Mouse (Mus musculus) midbrain, embryonic 14.5 days (tissue): ENCODE results near the gene Vrk1. TPM values are rescaled to one million over a fixed set of nuclear protein-coding genes. Genes with fewer than 3 reads are reported as not detected.

Experiments used
- ATAC-seq: fragments of 200-750 bp; cut with Nextera tagmentation; 2 replicates; pipeline ENCODE4 v1.8.0; 2017; ENCODE audit warnings: moderate number of reproducible peaks, moderate library complexity; ENCODE audit not compliant: low FRiP score, low TSS enrichment
- DNase-seq: peaks from one replicate; pipeline ENCODE4 v3.0.0-alpha.2; 2015
- H3K27ac ChIP-seq: fragments of 300-500 bp; sonication (generic); replicated peaks from 2 replicates; pipeline ENCODE4 v1.5.1; 2014; ENCODE audit warnings: mild to moderate bottlenecking, low read depth, low read length, moderate library complexity
- H3K27me3 ChIP-seq: fragments of 300-500 bp; sonication (generic); 2 replicates; pipeline ENCODE4 v1.6.1; 2014; ENCODE audit warnings: low read length, control low read depth, mixed read lengths; ENCODE audit not compliant: control insufficient read depth, insufficient read depth
- H3K36me3 ChIP-seq: fragments of 300-500 bp; sonication (generic); 2 replicates; pipeline ENCODE4 v1.6.1; 2014; ENCODE audit warnings: low read length, control low read depth; ENCODE audit not compliant: control insufficient read depth, insufficient read depth
- H3K4me1 ChIP-seq: fragments of 300-500 bp; sonication (generic); 2 replicates; pipeline ENCODE4 v1.6.1; 2014; ENCODE audit warnings: mild to moderate bottlenecking, antibody characterized with exemption, low read length, control low read depth; ENCODE audit not compliant: control insufficient read depth, insufficient read depth
- H3K4me2 ChIP-seq: fragments of 300-500 bp; sonication (generic); 2 replicates; pipeline ENCODE4 v1.6.1; 2014; ENCODE audit warnings: mild to moderate bottlenecking, low read length, moderate library complexity
- H3K4me3 ChIP-seq: fragments of 300-500 bp; sonication (generic); replicated peaks from 2 replicates; pipeline ENCODE4 v1.5.1; 2014; ENCODE audit warnings: low read depth, low read length
- H3K9ac ChIP-seq: fragments of 300-500 bp; sonication (generic); replicated peaks from 2 replicates; pipeline ENCODE4 v1.6.1; 2014; ENCODE audit warnings: mild to moderate bottlenecking, low read length, moderate library complexity
- H3K9me3 ChIP-seq: fragments of 300-500 bp; sonication (generic); 2 replicates; pipeline ENCODE4 v1.6.1; 2016; ENCODE audit warnings: low read length, control low read depth, mixed read lengths; ENCODE audit not compliant: control insufficient read depth
- WGBS: fragments of 180-500 bp; shearing (Covaris S2); extraction: QIAGEN DNeasy Blood & Tissue Kit; methylation state at CpG from one replicate; pipeline ENCODE4 v1.1.7; 2014; 5-methylcytosine and 5-hydroxymethylcytosine counted together
- polyA plus RNA-seq: library from polyadenylated mRNA; unstranded; fragments of >200 nt; fragmentation: Nextera tagmentation; extraction: Ambion mirVana; gene quantifications from 2 replicates; pipeline ENCODE4 v1.2.1, GENCODE M21; 2014

The Vrk1 gene
- polyA plus RNA-seq, 1 experiment from 2014 or later, result 42.3 TPM

GRCm38 (mm10) chr12:106009122-106009870, 732 bp upstream of the Vrk1 start:
- H3K4me3 ChIP-seq, result peak overlapping the region; percentile 81
- H3K4me2 ChIP-seq, result peak overlapping the region; percentile 91
- WGBS, result 83% methylated on average over 12 of the region's 12 CpGs
- DNase-seq (no peak), ATAC-seq (0 out of 2 replicates have a peak, but pooled peaks have one; percentile 3)
- no peaks in the 10 kb centered on the region for H3K9me3 ChIP-seq
- H3K27ac ChIP-seq, result no peak overlapping the region
- H3K4me1 ChIP-seq, result no peaks in the 10 kb centered on the region
- H3K36me3 ChIP-seq, result no peaks in the 10 kb centered on the region
- H3K27me3 ChIP-seq, result no peaks in the 10 kb centered on the region
- peak overlapping the region; percentile 65; the same call in 1 of the 2 replicates for H3K9ac ChIP-seq

GRCm38 (mm10) chr12:106012161-106012560, 2.1 kb downstream of the Vrk1 start:
- Histone ChIP-seq H3K9ac (no peak overlapping the region), H3K9me3 (no peaks in the 10 kb centered on the region), H3K36me3 (no peaks in the 10 kb centered on the region), H3K4me3 (no peak overlapping the region), H3K27ac (no peak overlapping the region), H3K27me3 (no peaks in the 10 kb centered on the region), H3K4me1 (no peaks in the 10 kb centered on the region), H3K4me2 (no peak overlapping the region)
- DNase-seq (no peak), ATAC-seq (no peak)
- 77% methylated on average over 2 of the region's 2 CpGs for WGBS

GRCm38 (mm10) chr12:106016265-106017012, 6.4 kb downstream of the Vrk1 start:
- WGBS, result 88% methylated on average over 12 of the region's 12 CpGs
- Histone ChIP-seq H3K36me3 (no peaks in the 10 kb centered on the region), H3K27ac (no peak overlapping the region), H3K4me2 (no peak overlapping the region), H3K4me3 (no peak overlapping the region), H3K27me3 (no peaks in the 10 kb centered on the region), H3K9me3 (no peaks in the 10 kb centered on the region), H3K9ac (no peak overlapping the region), H3K4me1 (no peaks in the 10 kb centered on the region)
- DNase-seq (no peak), ATAC-seq (no peak)

- no peaks in the 10 kb centered on the region for H3K9me3 ChIP-seq
- H3K4me3 ChIP-seq, result no peak overlapping the region
- ATAC-seq, result no peak
- 81% methylated on average over 4 of the region's 4 CpGs for WGBS
- H3K36me3 ChIP-seq, result no peaks in the 10 kb centered on the region
- no peak overlapping the region for H3K27ac ChIP-seq
- H3K4me1 ChIP-seq, result no peaks in the 10 kb centered on the region
- no peak for DNase-seq
- H3K27me3 ChIP-seq, result no peaks in the 10 kb centered on the region
- no peak overlapping the region for H3K4me2 ChIP-seq
- H3K9ac ChIP-seq, result no peak overlapping the region
Measured at GRCm38 (mm10) chr12:106020063-106020462, 10.0 kb downstream of the Vrk1 start.

- no peak overlapping the region for H3K27ac ChIP-seq
- H3K4me2 ChIP-seq, result no peak overlapping the region
- no peaks in the 10 kb centered on the region for H3K9me3 ChIP-seq
- H3K9ac ChIP-seq, result no peak overlapping the region
- no peaks in the 10 kb centered on the region for H3K27me3 ChIP-seq
- H3K36me3 ChIP-seq, result no peaks in the 10 kb centered on the region
- DNase-seq (no peak), ATAC-seq (no peak)
- H3K4me1 ChIP-seq, result no peaks in the 10 kb centered on the region
- WGBS, result 95% methylated on average over 9 of the region's 9 CpGs
- no peak overlapping the region for H3K4me3 ChIP-seq
Measured at GRCm38 (mm10) chr12:106023652-106024051, 13.6 kb downstream of the Vrk1 start.

GRCm38 (mm10) chr12:106025416-106025815, 15.4 kb downstream of the Vrk1 start:
- Histone ChIP-seq H3K4me2 (no peak overlapping the region), H3K27me3 (no peaks in the 10 kb centered on the region), H3K9ac (no peak overlapping the region), H3K4me1 (no peaks in the 10 kb centered on the region), H3K4me3 (no peak overlapping the region), H3K9me3 (no peaks in the 10 kb centered on the region), H3K27ac (no peak overlapping the region), H3K36me3 (no peaks in the 10 kb centered on the region)
- WGBS, result 86% methylated on average over 6 of the region's 6 CpGs
- ATAC-seq (no peak), DNase-seq (no peak)

GRCm38 (mm10) chr12:106026385-106027134, 16.5 kb downstream of the Vrk1 start:
- H3K4me3 ChIP-seq, result no peak overlapping the region
- 86% methylated on average over 16 of the region's 16 CpGs for WGBS
- H3K4me2 ChIP-seq, result no peak overlapping the region
- DNase-seq (no peak), ATAC-seq (no peak)
- H3K4me1 ChIP-seq, result no peaks in the 10 kb centered on the region
- no peak overlapping the region for H3K9ac ChIP-seq
- H3K9me3 ChIP-seq, result no peaks in the 10 kb centered on the region
- no peaks in the 10 kb centered on the region for H3K36me3 ChIP-seq
- no peak overlapping the region for H3K27ac ChIP-seq
- no peaks in the 10 kb centered on the region for H3K27me3 ChIP-seq

GRCm38 (mm10) chr12:106027372-106027771, 17.3 kb downstream of the Vrk1 start:
- H3K4me3 ChIP-seq, result no peak overlapping the region
- H3K27me3 ChIP-seq, result no peaks in the 10 kb centered on the region
- no peak overlapping the region for H3K4me2 ChIP-seq
- DNase-seq (no peak), ATAC-seq (no peak)
- H3K36me3 ChIP-seq, result no peaks in the 10 kb centered on the region
- no peaks in the 10 kb centered on the region for H3K4me1 ChIP-seq
- H3K27ac ChIP-seq, result no peak overlapping the region
- 90% methylated on average over 5 of the region's 5 CpGs for WGBS
- no peak overlapping the region for H3K9ac ChIP-seq
- no peaks in the 10 kb centered on the region for H3K9me3 ChIP-seq
